Mouse (Mus musculus) cerebellum, adult 11-12 months (tissue): Measurements from ENCODE around the gene Rnf144a.
"Not testable (repeated sequence)": the region's sequence is repeated elsewhere in the genome, so short reads cannot be mapped to it uniquely, and the experiment has no call there.

Experiments used
- DNase-seq: peaks from one replicate; pipeline ENCODE4 v3.0.0; 2022

Gene Rnf144a

GRCm38 (mm10) chr12:26415104-26415771 is at the start of gene Rnf144a:
Rnf144a (minus strand) TSS chr12:26415254.
- DNase-seq: peak; percentile 86

- DNase-seq: no peak
Observed at GRCm38 (mm10) chr12:26460091-26460490, 45.0 kb upstream of the Rnf144a start.

- peak; percentile 7 for DNase-seq
Observed at GRCm38 (mm10) chr12:26456028-26456698, 41.1 kb upstream of the Rnf144a start, which contains the start of gene Rsad2. Rsad2 (minus strand) TSS chr12:26456452.

- DNase-seq: no peak
Observed at GRCm38 (mm10) chr12:26454682-26455081, 39.6 kb upstream of the Rnf144a start.

GRCm38 (mm10) chr12:26452951-26453350 is 37.9 kb upstream of the Rnf144a start:
- DNase-seq: no peak

GRCm38 (mm10) chr12:26451150-26451549 is 36.1 kb upstream of the Rnf144a start:
- no peak for DNase-seq

GRCm38 (mm10) chr12:26449483-26449882 is 34.4 kb upstream of the Rnf144a start:
- DNase-seq: no peak

GRCm38 (mm10) chr12:26446377-26447045 is 31.5 kb upstream of the Rnf144a start:
- no peak for DNase-seq

GRCm38 (mm10) chr12:26444511-26444910 is 29.5 kb upstream of the Rnf144a start:
- no peak for DNase-seq

GRCm38 (mm10) chr12:26444054-26444453 is 29.0 kb upstream of the Rnf144a start:
- peak; percentile 30 for DNase-seq

- no peak for DNase-seq
Observed at GRCm38 (mm10) chr12:26439366-26439765, 24.3 kb upstream of the Rnf144a start.

- DNase-seq: no peak
Observed at GRCm38 (mm10) chr12:26437950-26438349, 22.9 kb upstream of the Rnf144a start.

GRCm38 (mm10) chr12:26436334-26436733 is 21.3 kb upstream of the Rnf144a start:
- DNase-seq: no peak

- not testable (repeated sequence) for DNase-seq
Observed at GRCm38 (mm10) chr12:26428771-26429170, 13.7 kb upstream of the Rnf144a start.

GRCm38 (mm10) chr12:26424841-26425240 is 9.8 kb upstream of the Rnf144a start:
- DNase-seq: no peak

GRCm38 (mm10) chr12:26418322-26418721 is 3.3 kb upstream of the Rnf144a start:
- no peak for DNase-seq

GRCm38 (mm10) chr12:26416636-26417295 is 1.7 kb upstream of the Rnf144a start:
- DNase-seq: no peak

GRCm38 (mm10) chr12:26414451-26415103 is 477 bp downstream of the Rnf144a start:
- DNase-seq: peak; percentile 71

GRCm38 (mm10) chr12:26413961-26414411 is 1.1 kb downstream of the Rnf144a start:
- no peak for DNase-seq

- DNase-seq: no peak
Observed at GRCm38 (mm10) chr12:26412802-26413201, 2.3 kb downstream of the Rnf144a start.

- DNase-seq: no peak
Observed at GRCm38 (mm10) chr12:26411841-26412450, 3.1 kb downstream of the Rnf144a start.

- no peak for DNase-seq
Observed at GRCm38 (mm10) chr12:26410443-26410842, 4.6 kb downstream of the Rnf144a start.
